Mouse (Mus musculus): ENCODE data around the gene Tpst2.

Gene Tpst2

GRCm38 (mm10) chr5:112280863-112281660 is 4.6 kb downstream of the Tpst2 start:
- peak; percentile 75 for DNase-seq (ENCODE audit: extremely low read depth, insufficient read length, low spot score)

- no peak for DNase-seq (ENCODE audit: extremely low read depth, insufficient read length, low spot score)
These were observed 5.2 kb downstream of the Tpst2 start for GRCm38 (mm10) chr5:112281676-112282075.

GRCm38 (mm10) chr5:112282123-112282779 is 5.8 kb downstream of the Tpst2 start:
- DNase-seq (ENCODE audit: extremely low read depth, insufficient read length, low spot score), result peak; percentile 48

GRCm38 (mm10) chr5:112282780-112283482 is 6.4 kb downstream of the Tpst2 start:
- DNase-seq (ENCODE audit: extremely low read depth, insufficient read length, low spot score), result no peak

- DNase-seq (ENCODE audit: extremely low read depth, insufficient read length, low spot score), result no peak
These were observed 7.2 kb downstream of the Tpst2 start for GRCm38 (mm10) chr5:112283543-112284202.

- DNase-seq (ENCODE audit: extremely low read depth, insufficient read length, low spot score), result no peak
These were observed 7.7 kb downstream of the Tpst2 start for GRCm38 (mm10) chr5:112284203-112284582.

GRCm38 (mm10) chr5:112285548-112286085 is 9.1 kb downstream of the Tpst2 start:
- DNase-seq (ENCODE audit: extremely low read depth, insufficient read length, low spot score), result no peak

GRCm38 (mm10) chr5:112286608-112286983 is 10.1 kb downstream of the Tpst2 start:
- no peak for DNase-seq (ENCODE audit: extremely low read depth, insufficient read length, low spot score)

- no peak for DNase-seq (ENCODE audit: extremely low read depth, insufficient read length, low spot score)
These were observed 10.6 kb downstream of the Tpst2 start for GRCm38 (mm10) chr5:112286984-112287641.

- DNase-seq (ENCODE audit: extremely low read depth, insufficient read length, low spot score), result no peak
These were observed 11.2 kb downstream of the Tpst2 start for GRCm38 (mm10) chr5:112287652-112288051.

- no peak for DNase-seq (ENCODE audit: extremely low read depth, insufficient read length, low spot score)
These were observed 12.0 kb downstream of the Tpst2 start for GRCm38 (mm10) chr5:112288193-112289141.

- DNase-seq (ENCODE audit: extremely low read depth, insufficient read length, low spot score), result no peak
These were observed 12.7 kb downstream of the Tpst2 start for GRCm38 (mm10) chr5:112289236-112289635.

- no peak for DNase-seq (ENCODE audit: extremely low read depth, insufficient read length, low spot score)
These were observed 13.5 kb downstream of the Tpst2 start for GRCm38 (mm10) chr5:112289819-112290535.

- no peak for DNase-seq (ENCODE audit: extremely low read depth, insufficient read length, low spot score)
These were observed 14.0 kb downstream of the Tpst2 start for GRCm38 (mm10) chr5:112290536-112290880.

GRCm38 (mm10) chr5:112291866-112292265 is 15.4 kb downstream of the Tpst2 start:
- DNase-seq (ENCODE audit: extremely low read depth, insufficient read length, low spot score), result no peak

GRCm38 (mm10) chr5:112292343-112292980 is 16.0 kb downstream of the Tpst2 start:
- DNase-seq (ENCODE audit: extremely low read depth, insufficient read length, low spot score), result no peak

- no peak for DNase-seq (ENCODE audit: extremely low read depth, insufficient read length, low spot score)
These were observed 17.3 kb downstream of the Tpst2 start for GRCm38 (mm10) chr5:112293800-112294199.

GRCm38 (mm10) chr5:112294696-112295095 is 18.2 kb downstream of the Tpst2 start:
- no peak for DNase-seq (ENCODE audit: extremely low read depth, insufficient read length, low spot score)

Measured in 3134 (cell line).